Mouse (Mus musculus) forebrain, embryonic 13.5 days (tissue): ENCODE measurements around the gene Gm1140. TPM values are rescaled to one million over a fixed set of nuclear protein-coding genes. Genes with fewer than 3 reads are reported as not detected.
"Not testable (repeated sequence)": the region's sequence is repeated elsewhere in the genome, so short reads cannot be mapped to it uniquely, and the experiment has no call there.

Experiments used
- ATAC-seq: fragments of 200-750 bp; cut with Nextera tagmentation; 2 replicates; pipeline ENCODE4 v1.8.0; 2017
- H3K27ac ChIP-seq: fragments of 300-500 bp; sonication (generic); 2 replicates; pipeline ENCODE4 v1.5.1; 2015; ENCODE audit warnings: inconsistent platforms, mild to moderate bottlenecking, moderate library complexity
- H3K27me3 ChIP-seq: fragments of 300-500 bp; sonication (generic); 2 replicates; pipeline ENCODE4 v1.6.1; 2015; ENCODE audit warnings: mild to moderate bottlenecking, inconsistent platforms
- H3K36me3 ChIP-seq: fragments of 300-500 bp; sonication (generic); 2 replicates; pipeline ENCODE4 v1.6.1; 2015; ENCODE audit warnings: mild to moderate bottlenecking, inconsistent platforms; ENCODE audit not compliant: poor library complexity, severe bottlenecking
- H3K4me1 ChIP-seq: fragments of 300-500 bp; sonication (generic); 2 replicates; pipeline ENCODE4 v1.6.1; 2015; ENCODE audit warnings: inconsistent platforms
- H3K4me2 ChIP-seq: fragments of 300-500 bp; sonication (generic); 2 replicates; pipeline ENCODE4 v1.6.1; 2015; ENCODE audit warnings: inconsistent platforms, mild to moderate bottlenecking, moderate library complexity
- H3K4me3 ChIP-seq: fragments of 300-500 bp; sonication (generic); 2 replicates; pipeline ENCODE4 v1.5.1; 2015; ENCODE audit warnings: mild to moderate bottlenecking, inconsistent platforms
- H3K9ac ChIP-seq: fragments of 300-500 bp; sonication (generic); 2 replicates; pipeline ENCODE4 v1.6.1; 2015; ENCODE audit warnings: mild to moderate bottlenecking, inconsistent platforms
- H3K9me3 ChIP-seq: fragments of 300-500 bp; sonication (generic); replicated peaks from 2 replicates; pipeline ENCODE4 v1.6.1; 2016; ENCODE audit warnings: inconsistent platforms
- WGBS: fragments of 180-500 bp; shearing (Covaris S2); methylation state at CpG from one replicate; pipeline ENCODE4 v1.1.7; 2015; 5-methylcytosine and 5-hydroxymethylcytosine counted together
- polyA plus RNA-seq: library from polyadenylated mRNA; unstranded; fragments of >200 nt; fragmentation: Nextera tagmentation; extraction: Ambion mirVana; gene quantifications from 2 replicates; pipeline ENCODE4 v1.2.1, GENCODE M21; 2015

The Gm1140 gene
- polyA plus RNA-seq, result not detected in 2 replicates

DNA sequence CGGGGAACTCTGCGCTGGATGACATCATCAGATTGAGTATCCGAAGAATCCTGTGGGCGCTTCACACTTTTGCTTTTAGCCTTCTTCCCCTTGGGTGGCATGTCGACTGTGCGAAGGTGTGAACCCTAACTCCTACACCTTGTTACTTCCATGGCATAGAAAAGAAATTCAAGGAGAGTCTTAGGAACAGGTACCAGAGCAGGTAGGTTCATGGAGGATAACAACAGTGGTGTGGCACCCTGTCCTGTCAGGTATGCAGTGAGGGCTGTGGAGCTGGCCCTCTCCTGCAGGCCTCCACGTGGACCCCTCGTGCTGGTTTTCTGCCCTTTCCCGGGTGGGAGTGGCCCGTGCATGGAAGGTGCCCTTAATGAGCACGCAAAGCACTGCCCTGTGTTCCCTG lies at the start of gene Gm1140:
Gene Gm1140, minus strand, starts transcription at position 101 of the 400 bp plus-strand sequence.
- H3K4me3 ChIP-seq, H3K9ac ChIP-seq, H3K9me3 ChIP-seq, ATAC-seq, H3K27ac ChIP-seq, H3K4me2 ChIP-seq, H3K4me1 ChIP-seq, H3K36me3 ChIP-seq, H3K27me3 ChIP-seq: not testable (repeated sequence)
- 81% methylated on average over 4 of the region's 11 CpGs for WGBS

DNA sequence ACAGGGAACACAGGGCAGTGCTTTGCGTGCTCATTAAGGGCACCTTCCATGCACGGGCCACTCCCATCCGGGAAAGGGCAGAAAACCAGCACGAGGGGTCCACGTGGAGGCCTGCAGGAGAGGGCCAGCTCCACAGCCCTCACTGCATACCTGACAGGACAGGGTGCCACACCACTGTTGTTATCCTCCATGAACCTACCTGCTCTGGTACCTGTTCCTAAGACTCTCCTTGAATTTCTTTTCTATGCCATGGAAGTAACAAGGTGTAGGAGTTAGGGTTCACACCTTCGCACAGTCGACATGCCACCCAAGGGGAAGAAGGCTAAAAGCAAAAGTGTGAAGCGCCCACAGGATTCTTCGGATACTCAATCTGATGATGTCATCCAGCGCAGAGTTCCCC lies 2.0 kb upstream of the Gm1140 start, which contains the start of gene Gm14692:
Gene Gm14692, plus strand, starts transcription at position 301 of the 400 bp plus-strand sequence.
- not testable (repeated sequence) for ATAC-seq, H3K36me3 ChIP-seq
- WGBS, result 81% methylated on average over 5 of the region's 10 CpGs

More for the DNA sequence above, 2.0 kb upstream of the Gm1140 start, which contains the start of gene Gm14692:
- H3K9ac ChIP-seq, H3K4me2 ChIP-seq, H3K9me3 ChIP-seq, H3K4me3 ChIP-seq, H3K27me3 ChIP-seq, H3K27ac ChIP-seq, H3K4me1 ChIP-seq: not testable (repeated sequence)

Other genes starting within 250 kb of the Gm1140 start
- not detected in 2 replicates for gene Gm14692, start 2.1 kb upstream of the Gm1140 start, polyA plus RNA-seq
- not detected in 2 replicates for gene 4933436I01Rik, start 227.9 kb upstream of the Gm1140 start, polyA plus RNA-seq